Mouse (Mus musculus): ENCODE measurements at regions not wholly inside any gene's neighbourhood (a gene's known extent, or its start where the extent isn't known, plus 50 kb on each side); places are given as distances from the start of the nearest gene placed in this dataset.

DNA sequence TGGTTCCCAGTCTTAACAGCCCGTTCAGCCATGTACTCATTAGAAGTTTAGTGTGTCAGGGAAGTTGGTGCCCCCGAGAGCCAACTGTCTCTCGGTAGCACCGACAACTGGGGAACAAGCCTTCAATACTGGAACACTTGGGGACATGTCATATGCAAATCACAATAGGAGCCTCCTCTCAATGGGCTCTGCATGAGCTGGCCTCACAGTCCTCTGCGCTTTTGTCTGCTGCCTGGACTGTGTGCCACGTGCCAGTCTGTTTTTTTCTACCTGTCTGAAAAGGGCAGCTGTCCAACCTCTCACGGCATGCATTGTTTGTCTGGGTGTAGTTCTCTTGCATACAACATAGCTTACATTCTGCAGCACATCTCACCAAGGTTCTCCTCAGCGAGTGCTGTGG lies 161.7 kb downstream of the Med10 start:
- TF ChIP-seq CTCF (IDR thresholded peaks at IDR 0.05; ENCODE audit: borderline replicate concordance, control insufficient read depth, extremely low read depth, insufficient read depth, low read length, poor library complexity), result no peak
- no peak for TF ChIP-seq POLR2A (IDR thresholded peaks at IDR 0.05; ENCODE audit: control insufficient read depth, extremely low read depth, insufficient read depth, low read length, poor library complexity)
